Mouse (Mus musculus) E14TG2a.4 (cell line): ENCODE results near the gene Psmb9.

Experiments
- CTCF ChIP-seq: conservative IDR thresholded peaks from 2 replicates; pipeline ENCODE4 v1.5.1; 2014; ENCODE audit warnings: low read length
- NANOG ChIP-seq: IDR thresholded peaks from 2 replicates; pipeline ENCODE4 v1.6.1; 2014; ENCODE audit warnings: borderline replicate concordance, low read length, mixed read lengths
- POU5F1 ChIP-seq: IDR thresholded peaks from 2 replicates; pipeline ENCODE4 v1.6.1; 2014; ENCODE audit warnings: low read length, borderline replicate concordance

DNA sequence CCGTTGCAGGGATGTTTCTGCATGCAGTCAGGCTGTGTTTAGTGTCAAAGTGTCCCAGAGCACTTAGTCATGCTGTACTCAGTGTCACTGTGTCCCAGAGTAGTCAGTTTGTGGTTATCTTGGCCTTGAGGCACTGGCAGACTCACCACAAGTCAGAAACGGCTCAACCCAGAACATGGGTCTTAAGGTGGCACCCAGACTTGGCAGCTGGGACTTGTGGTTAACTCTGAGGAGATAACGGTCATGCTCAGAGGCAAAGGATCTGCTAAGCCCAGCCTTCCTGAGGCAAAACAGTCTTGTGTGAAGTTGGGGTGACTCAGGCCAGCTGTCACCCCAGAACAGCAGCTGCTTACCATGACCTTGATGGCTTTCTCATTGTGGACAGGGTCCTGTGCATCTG is 23.0 kb upstream of the Psmb9 start:
- no peak for TF ChIP-seq NANOG
- TF ChIP-seq CTCF: no peak
- TF ChIP-seq POU5F1: no peak
